Mouse (Mus musculus): ENCODE results near the gene Ces4a. TPM values are rescaled to one million over a fixed set of nuclear protein-coding genes. Genes with fewer than 3 reads are reported as not detected.
"Not testable (repeated sequence)": the region's sequence is repeated elsewhere in the genome, so short reads cannot be mapped to it uniquely, and the experiment has no call there.

Gene Ces4a
- not detected in 2 replicates for polyA plus RNA-seq (2015; fragmentation: Nextera tagmentation; extraction: Ambion mirVana)

DNA sequence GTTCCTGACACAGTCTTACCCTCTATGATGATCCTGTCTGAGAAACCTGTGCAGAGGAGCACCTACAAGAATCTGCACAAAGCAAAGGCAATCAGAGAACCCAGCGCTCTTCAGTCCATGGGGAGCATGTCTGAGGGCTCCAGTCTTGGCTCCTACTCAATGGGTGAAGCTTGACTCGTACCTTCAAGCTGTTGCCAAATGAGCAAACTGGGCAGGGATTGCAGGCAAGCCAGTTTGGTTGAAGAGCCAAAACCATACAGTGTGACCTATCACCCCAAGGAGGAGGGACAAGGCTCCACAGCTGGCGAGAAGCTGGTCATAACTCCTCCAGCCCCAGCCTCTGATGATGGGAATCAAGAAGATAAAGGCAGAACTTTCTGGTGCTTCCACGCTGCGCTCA lies at the start of gene Ces4a:
Gene Ces4a (plus strand): TSS at position 292 of the 400 bp plus-strand sequence.
- Histone ChIP-seq H3K36me3 (replicated peaks) (no peaks in the 10 kb centered on the region), H3K4me2 (no peak within 1 kb of the TSS), H3K27me3 (no peaks in the 10 kb centered on the region), H3K27ac (replicated peaks) (no peak within 1 kb of the TSS), H3K4me1 (replicated peaks) (no peaks in the 10 kb centered on the region), H3K9ac (no peak within 1 kb of the TSS), H3K4me3 (replicated peaks) (no peak within 1 kb of the TSS), H3K9me3 (replicated peaks) (no peaks in the 10 kb centered on the region)
- ATAC-seq (ENCODE audit: insufficient read depth) = no peak
- WGBS (ENCODE audit: insufficient replicate concordance) = 54% methylated on average over 5 of the region's 5 CpGs

- H3K27ac ChIP-seq (replicated peaks) = no peak within 1 kb of the TSS
- ATAC-seq (ENCODE audit: insufficient read depth) = no peak
- WGBS (ENCODE audit: insufficient replicate concordance) = 47% methylated on average over 7 of the region's 7 CpGs
Observed at GRCm38 (mm10) chr8:105083449-105084050, 48.0 kb upstream of the Ces4a start, which contains the start of gene Ces3b. Gene Ces3b, plus strand, starts transcription at chr8:105083753.

DNA sequence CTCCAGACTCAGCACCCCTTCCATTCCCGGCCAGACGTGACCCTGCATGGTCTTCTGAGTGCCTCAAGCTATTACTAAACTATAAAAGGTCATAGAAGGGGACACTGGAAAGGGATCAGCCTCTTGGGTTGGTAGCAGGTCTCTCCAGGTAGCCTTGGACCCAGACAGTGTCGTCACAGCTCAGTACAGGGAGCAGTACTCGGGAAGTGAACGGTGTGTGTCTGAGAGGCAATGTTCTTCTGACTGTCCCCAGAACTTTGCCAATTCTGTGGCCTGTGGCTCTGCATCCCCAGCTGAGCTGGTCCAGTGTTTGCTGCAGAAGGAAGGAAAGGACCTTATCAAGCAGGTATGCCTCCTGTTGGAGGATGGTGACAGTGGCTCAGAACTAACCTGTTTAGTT lies 43.4 kb upstream of the Ces4a start:
- H3K4me2 ChIP-seq; H3K27ac ChIP-seq (replicated peaks); H3K9me3 ChIP-seq (replicated peaks); H3K4me3 ChIP-seq (replicated peaks); ATAC-seq (ENCODE audit: insufficient read depth); H3K27me3 ChIP-seq; H3K9ac ChIP-seq; H3K36me3 ChIP-seq (replicated peaks); H3K4me1 ChIP-seq (replicated peaks): not testable (repeated sequence)
- WGBS (ENCODE audit: insufficient replicate concordance) = 75% methylated on average over 5 of the region's 5 CpGs

More at GRCm38 (mm10) chr8:105083449-105084050, 48.0 kb upstream of the Ces4a start, which contains the start of gene Ces3b:
- Histone ChIP-seq H3K4me1 (replicated peaks) (no peaks in the 10 kb centered on the region), H3K27me3 (no peaks in the 10 kb centered on the region), H3K4me3 (replicated peaks) (no peak within 1 kb of the TSS), H3K4me2 (no peak within 1 kb of the TSS), H3K9me3 (replicated peaks) (no peaks in the 10 kb centered on the region), H3K9ac (no peak within 1 kb of the TSS), H3K36me3 (replicated peaks) (no peaks in the 10 kb centered on the region)

GRCm38 (mm10) chr8:105088581-105088980 lies 43.0 kb upstream of the Ces4a start:
- H3K9ac ChIP-seq = no peak overlapping the region
- ATAC-seq (ENCODE audit: insufficient read depth) = no peak
- H3K27me3 ChIP-seq = no peaks in the 10 kb centered on the region
- no peaks in the 10 kb centered on the region for H3K36me3 ChIP-seq (replicated peaks)
- WGBS (ENCODE audit: insufficient replicate concordance) = 45% methylated on average over 4 of the region's 4 CpGs
- H3K4me3 ChIP-seq (replicated peaks) = no peak overlapping the region
- H3K4me1 ChIP-seq (replicated peaks) = no peaks in the 10 kb centered on the region
- H3K9me3 ChIP-seq (replicated peaks) = no peaks in the 10 kb centered on the region
- H3K27ac ChIP-seq (replicated peaks) = no peak overlapping the region
- no peak overlapping the region for H3K4me2 ChIP-seq

DNA sequence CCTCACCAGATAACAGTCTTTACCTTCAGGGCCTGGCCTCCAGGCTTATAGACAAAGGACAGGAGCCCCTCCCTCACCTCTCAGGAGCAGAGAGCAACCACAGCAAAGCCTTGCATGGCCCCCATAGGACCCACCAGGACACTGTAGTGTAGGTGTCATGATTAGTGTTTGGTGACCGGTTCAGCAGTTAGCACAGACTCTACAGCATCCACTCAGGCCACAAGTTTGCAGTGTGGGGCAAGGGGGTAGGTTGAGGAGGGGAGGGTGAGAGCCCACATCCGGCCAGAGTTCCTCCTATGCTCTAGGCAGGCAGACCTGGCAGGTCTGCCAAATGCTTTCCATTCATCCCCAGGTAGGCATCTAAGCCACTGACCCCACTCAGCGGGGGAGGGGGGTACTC lies 37.6 kb upstream of the Ces4a start:
- H3K27ac ChIP-seq (replicated peaks) = no peak overlapping the region
- WGBS (ENCODE audit: insufficient replicate concordance) = 58% methylated on average over 3 of the region's 3 CpGs
- no peaks in the 10 kb centered on the region for H3K4me1 ChIP-seq (replicated peaks)
- no peaks in the 10 kb centered on the region for H3K27me3 ChIP-seq
- no peak for ATAC-seq (ENCODE audit: insufficient read depth)
- no peak overlapping the region for H3K4me3 ChIP-seq (replicated peaks)
- H3K4me2 ChIP-seq = no peak overlapping the region
- no peaks in the 10 kb centered on the region for H3K36me3 ChIP-seq (replicated peaks)
- no peak overlapping the region for H3K9ac ChIP-seq
- H3K9me3 ChIP-seq (replicated peaks) = no peaks in the 10 kb centered on the region

DNA sequence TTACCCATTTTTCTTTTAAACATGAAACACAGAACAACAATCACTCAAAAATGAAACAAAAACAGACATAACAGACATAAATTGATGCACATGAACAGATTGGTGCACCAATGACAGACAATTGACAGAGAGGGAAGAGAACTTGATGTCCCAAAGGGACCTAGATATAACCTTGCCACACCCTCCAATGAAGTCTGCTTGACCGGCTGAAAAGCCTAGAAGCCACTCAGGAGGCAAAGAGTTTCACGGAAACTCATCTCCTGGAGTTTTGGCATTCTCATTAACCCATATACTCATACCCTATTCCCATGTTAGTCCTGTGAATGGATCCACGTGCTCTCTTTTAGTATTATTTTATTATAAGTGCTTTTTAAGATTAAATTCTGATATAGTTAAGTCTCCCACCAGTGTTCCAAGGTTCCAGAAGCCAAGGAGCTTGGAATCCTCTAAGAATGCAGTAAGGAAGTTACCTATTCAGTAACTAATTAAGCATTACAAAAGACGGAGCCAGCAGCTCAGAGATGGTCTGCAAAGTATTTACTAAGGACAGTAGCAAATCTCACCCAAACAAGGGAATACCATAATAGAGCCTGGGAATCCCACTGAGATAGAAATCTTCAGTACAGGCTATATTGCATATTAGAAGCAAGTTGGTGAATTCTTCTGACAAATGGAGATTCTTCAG lies 29.4 kb upstream of the Ces4a start:
- not testable (repeated sequence) for H3K27ac ChIP-seq (replicated peaks); H3K9me3 ChIP-seq (replicated peaks); H3K27me3 ChIP-seq; H3K36me3 ChIP-seq (replicated peaks); H3K9ac ChIP-seq; H3K4me2 ChIP-seq; ATAC-seq (ENCODE audit: insufficient read depth); H3K4me3 ChIP-seq (replicated peaks); H3K4me1 ChIP-seq (replicated peaks)
- 56% methylated on average over 4 of the region's 4 CpGs for WGBS (ENCODE audit: insufficient replicate concordance)

GRCm38 (mm10) chr8:105103701-105104100 lies 27.9 kb upstream of the Ces4a start:
- 45% methylated on average over 5 of the region's 5 CpGs for WGBS (ENCODE audit: insufficient replicate concordance)
- not testable (repeated sequence) for H3K4me2 ChIP-seq; ATAC-seq (ENCODE audit: insufficient read depth)

GRCm38 (mm10) chr8:105104220-105104619 lies 27.4 kb upstream of the Ces4a start:
- no peaks in the 10 kb centered on the region for H3K9me3 ChIP-seq (replicated peaks)
- no peaks in the 10 kb centered on the region for H3K36me3 ChIP-seq (replicated peaks)
- H3K27ac ChIP-seq (replicated peaks) = no peak overlapping the region
- H3K4me2 ChIP-seq = no peak overlapping the region
- no peaks in the 10 kb centered on the region for H3K27me3 ChIP-seq
- ATAC-seq (ENCODE audit: insufficient read depth) = no peak
- H3K9ac ChIP-seq = no peak overlapping the region
- WGBS (ENCODE audit: insufficient replicate concordance) = 57% methylated on average over 3 of the region's 3 CpGs
- H3K4me3 ChIP-seq (replicated peaks) = no peak overlapping the region
- H3K4me1 ChIP-seq (replicated peaks) = no peaks in the 10 kb centered on the region

More at GRCm38 (mm10) chr8:105103701-105104100, 27.9 kb upstream of the Ces4a start:
- H3K9me3 ChIP-seq (replicated peaks); H3K27me3 ChIP-seq; H3K9ac ChIP-seq; H3K4me1 ChIP-seq (replicated peaks); H3K4me3 ChIP-seq (replicated peaks); H3K36me3 ChIP-seq (replicated peaks); H3K27ac ChIP-seq (replicated peaks): not testable (repeated sequence)

DNA sequence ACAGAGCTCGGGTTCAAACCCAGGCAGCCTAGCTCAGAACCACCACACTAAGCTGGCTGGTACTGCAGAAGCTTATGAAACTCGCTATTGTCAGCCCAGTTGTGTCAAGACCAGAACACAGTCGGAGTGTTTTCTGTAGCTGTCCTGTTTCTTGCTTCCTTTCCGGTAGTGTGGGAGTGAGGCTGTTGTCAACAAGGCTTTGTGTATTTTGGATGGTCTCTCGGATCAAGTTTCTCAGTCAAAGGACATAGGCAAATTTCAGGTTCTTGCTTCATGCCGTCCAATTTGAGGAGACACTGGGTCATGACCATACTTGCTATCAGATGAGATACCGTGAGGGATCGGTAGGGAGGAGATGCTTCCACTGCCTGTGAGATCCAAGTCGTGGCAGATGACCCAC lies 1.7 kb upstream of the Ces4a start:
- Histone ChIP-seq H3K9ac (no peak overlapping the region), H3K27ac (replicated peaks) (no peak overlapping the region), H3K9me3 (replicated peaks) (no peaks in the 10 kb centered on the region), H3K4me1 (replicated peaks) (no peaks in the 10 kb centered on the region), H3K36me3 (replicated peaks) (no peaks in the 10 kb centered on the region), H3K4me3 (replicated peaks) (no peak overlapping the region), H3K4me2 (no peak overlapping the region), H3K27me3 (no peaks in the 10 kb centered on the region)
- no peak for ATAC-seq (ENCODE audit: insufficient read depth)
- WGBS (ENCODE audit: insufficient replicate concordance) = 60% methylated on average over 9 of the region's 9 CpGs

- WGBS (ENCODE audit: insufficient replicate concordance) = 13% methylated on average over 4 of the region's 4 CpGs
- peaks cover 8% of the 10 kb centered on the region for H3K27me3 ChIP-seq
- H3K4me1 ChIP-seq (replicated peaks) = no peaks in the 10 kb centered on the region
- no peak overlapping the region for H3K9ac ChIP-seq
- no peak for ATAC-seq (ENCODE audit: insufficient read depth)
- H3K9me3 ChIP-seq (replicated peaks) = no peaks in the 10 kb centered on the region
- H3K36me3 ChIP-seq (replicated peaks) = no peaks in the 10 kb centered on the region
- H3K27ac ChIP-seq (replicated peaks) = no peak overlapping the region
- no peak overlapping the region for H3K4me2 ChIP-seq
- no peak overlapping the region for H3K4me3 ChIP-seq (replicated peaks)
Observed at GRCm38 (mm10) chr8:105138423-105138822, 6.8 kb downstream of the Ces4a start.

DNA sequence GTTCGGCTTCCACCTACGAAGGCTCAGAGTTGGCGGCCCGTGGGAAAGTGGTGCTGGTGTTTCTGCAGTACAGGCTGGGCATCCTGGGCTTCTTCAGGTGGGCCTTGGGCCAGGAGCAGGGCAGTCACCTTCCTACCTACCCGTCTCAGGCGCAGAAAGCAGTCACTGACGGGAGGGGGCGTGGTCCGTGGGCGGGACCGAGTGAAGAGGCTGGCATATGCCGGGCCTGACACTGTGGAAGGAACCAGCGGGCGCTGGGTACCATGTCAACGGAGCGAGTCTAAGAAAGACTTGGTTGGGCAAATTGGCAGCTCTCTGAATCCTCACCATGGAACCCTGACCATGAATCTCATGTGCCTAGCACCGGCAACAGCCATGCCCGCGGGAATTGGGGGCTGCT lies 10.8 kb downstream of the Ces4a start:
- Histone ChIP-seq H3K27me3 (peaks cover 8% of the 10 kb centered on the region), H3K4me1 (replicated peaks) (no peaks in the 10 kb centered on the region), H3K9ac (no peak overlapping the region), H3K9me3 (replicated peaks) (no peaks in the 10 kb centered on the region), H3K27ac (replicated peaks) (no peak overlapping the region), H3K4me2 (peak overlapping the region; percentile 21), H3K36me3 (replicated peaks) (no peaks in the 10 kb centered on the region), H3K4me3 (replicated peaks) (no peak overlapping the region)
- WGBS (ENCODE audit: insufficient replicate concordance) = 30% methylated on average over 19 of the region's 19 CpGs
- no peak for ATAC-seq (ENCODE audit: insufficient read depth)

All from liver, embryonic 15.5 days (tissue).